Mouse (Mus musculus): ENCODE measurements at regions not wholly inside any gene's neighbourhood (a gene's known extent, or its start where the extent isn't known, plus 50 kb on each side); places are given as distances from the start of the nearest gene placed in this dataset.

DNA sequence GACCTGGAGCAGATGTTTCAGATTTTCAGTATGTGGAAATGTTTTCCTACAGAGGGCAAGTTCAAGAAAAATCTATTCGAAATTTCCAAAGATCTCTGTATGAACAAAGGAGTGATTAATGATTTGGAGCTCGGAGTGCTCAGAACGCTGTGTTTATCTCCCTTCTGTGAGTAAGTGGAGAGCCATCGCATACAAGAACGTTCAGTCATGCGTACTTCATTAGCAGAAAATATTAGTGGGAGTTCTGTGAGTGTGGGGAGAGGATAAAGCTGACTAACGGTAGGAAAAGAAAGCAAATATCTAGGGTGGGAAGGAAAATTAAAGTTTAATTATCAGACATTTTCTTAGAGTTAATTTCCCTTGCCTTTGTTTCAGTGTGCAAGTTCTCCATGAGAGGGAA, 198.5 kb upstream of the Car10 start:
- TF ChIP-seq EP300 (IDR thresholded peaks at IDR 0.05; ENCODE audit: low read depth), result no peak
- TF ChIP-seq CTCF (IDR thresholded peaks at IDR 0.05; ENCODE audit: low read depth), result no peak

Data from heart, postnatal 0 days (tissue).